Mouse (Mus musculus) embryonic facial prominence, embryonic 11.5 days (tissue): ENCODE data around the gene Slc38a1. TPM values are rescaled to one million over a fixed set of nuclear protein-coding genes. Genes with fewer than 3 reads are reported as not detected.
A peak's percentile ranks its signal among the peaks of the same experiment; 100 is the strongest.

ENCODE experiments used
- ATAC-seq: fragments of 200-750 bp; cut with Nextera tagmentation; replicated peaks from 2 replicates; pipeline ENCODE4 v1.8.0; 2017; ENCODE audit warnings: low read depth; ENCODE audit not compliant: insufficient number of reproducible peaks, low FRiP score, low TSS enrichment
- DNase-seq: peaks from one replicate; pipeline ENCODE4 v3.0.0-alpha.2; 2015; ENCODE audit warnings: low spot score
- H3K27ac ChIP-seq: fragments of 300-500 bp; sonication (generic); replicated peaks from 2 replicates; pipeline ENCODE4 v1.5.1; 2014; ENCODE audit warnings: mild to moderate bottlenecking, low read depth, low read length, control low read depth
- H3K27me3 ChIP-seq: fragments of 300-500 bp; sonication (generic); 2 replicates; pipeline ENCODE4 v1.6.1; 2014; ENCODE audit warnings: mild to moderate bottlenecking, low read length, moderate library complexity, mixed read lengths; ENCODE audit not compliant: control insufficient read depth, insufficient read depth
- H3K36me3 ChIP-seq: fragments of 300-500 bp; sonication (generic); replicated peaks from 2 replicates; pipeline ENCODE4 v1.6.1; 2014; ENCODE audit warnings: low read depth, mild to moderate bottlenecking, low read length, moderate library complexity, mixed read lengths; ENCODE audit not compliant: control insufficient read depth, insufficient read depth
- H3K4me1 ChIP-seq: fragments of 300-500 bp; sonication (generic); 2 replicates; pipeline ENCODE4 v1.6.1; 2014; ENCODE audit warnings: low read length, mixed read lengths; ENCODE audit not compliant: control insufficient read depth, insufficient read depth
- H3K4me2 ChIP-seq: fragments of 300-500 bp; sonication (generic); 2 replicates; pipeline ENCODE4 v1.6.1; 2014; ENCODE audit warnings: low read depth, mild to moderate bottlenecking, control low read depth, low read length, moderate library complexity
- H3K4me3 ChIP-seq: fragments of 300-500 bp; sonication (generic); 2 replicates; pipeline ENCODE4 v1.5.1; 2014; ENCODE audit warnings: low read depth, low read length, control low read depth
- H3K9ac ChIP-seq: fragments of 300-500 bp; sonication (generic); replicated peaks from 2 replicates; pipeline ENCODE4 v1.6.1; 2014; ENCODE audit warnings: mild to moderate bottlenecking, control low read depth, low read length
- H3K9me3 ChIP-seq: fragments of 300-500 bp; sonication (generic); replicated peaks from 2 replicates; pipeline ENCODE4 v1.6.1; 2016; ENCODE audit warnings: mild to moderate bottlenecking, low read length, inconsistent platforms, mixed read lengths; ENCODE audit not compliant: control insufficient read depth
- WGBS: fragments of 180-500 bp; shearing (Covaris S2); extraction: QIAGEN DNeasy Blood & Tissue Kit; methylation state at CpG from one replicate; pipeline ENCODE4 v1.1.7; 2014; 5-methylcytosine and 5-hydroxymethylcytosine counted together
- polyA plus RNA-seq: library from polyadenylated mRNA; unstranded; fragments of >200 nt; fragmentation: Nextera tagmentation; extraction: Ambion mirVana; gene quantifications from 2 replicates; pipeline ENCODE4 v1.2.1, GENCODE M21; 2014

Slc38a1 gene
- polyA plus RNA-seq, 1 experiment from 2014 or later = 101 TPM

- no peak for ATAC-seq
- no peak overlapping the region for H3K27ac ChIP-seq
- no peak overlapping the region for H3K4me2 ChIP-seq
- H3K36me3 ChIP-seq = no peaks in the 10 kb centered on the region
- H3K9ac ChIP-seq = no peak overlapping the region
- H3K4me1 ChIP-seq = no peaks in the 10 kb centered on the region
- no peaks in the 10 kb centered on the region for H3K27me3 ChIP-seq
- H3K9me3 ChIP-seq = no peaks in the 10 kb centered on the region
- 90% methylated on average over 14 of the region's 14 CpGs for WGBS
- no peak for DNase-seq
- H3K4me3 ChIP-seq = no peak overlapping the region
Measured at GRCm38 (mm10) chr15:96560576-96561298, 82.0 kb downstream of the Slc38a1 start.

DNA sequence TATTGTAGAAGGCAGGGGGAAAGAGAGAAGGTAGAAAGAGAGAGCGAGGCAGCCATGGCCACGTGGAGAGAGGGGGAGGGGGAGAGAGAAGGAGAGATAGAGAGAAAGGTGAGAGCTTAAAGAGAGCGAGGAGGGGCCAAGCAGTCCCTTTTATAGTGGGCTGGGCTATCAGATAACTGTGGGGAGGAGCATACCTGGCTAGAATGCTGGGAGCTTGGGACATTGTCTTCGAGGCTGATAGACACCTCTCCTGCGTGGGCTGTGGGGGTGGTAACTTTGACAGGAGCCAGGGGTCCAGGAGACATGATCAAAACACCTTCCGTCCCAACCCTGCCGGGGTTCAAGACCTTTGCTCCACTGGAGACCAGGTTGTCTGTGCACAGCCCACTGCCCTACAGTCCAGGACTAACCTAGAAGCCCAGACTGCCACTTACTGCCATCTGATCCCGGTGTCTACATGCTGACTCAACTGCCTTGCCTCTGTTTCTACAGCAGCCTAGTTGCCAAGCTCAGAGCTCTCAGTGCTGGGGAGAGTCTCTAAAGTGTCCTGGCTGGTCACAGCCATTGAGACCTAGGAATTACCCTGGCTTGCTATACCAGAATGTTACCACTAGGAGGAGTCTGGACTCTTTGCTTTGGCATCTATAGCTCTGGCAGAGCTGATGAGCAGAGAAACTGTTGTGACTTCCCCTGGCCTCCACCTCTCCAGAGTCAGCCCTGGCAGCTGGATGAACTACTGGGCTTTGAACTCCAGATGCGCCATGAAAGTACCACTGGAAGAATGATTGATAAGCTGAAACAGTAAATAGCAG is 90.9 kb downstream of the Slc38a1 start:
- Histone ChIP-seq H3K9ac (no peak overlapping the region), H3K27me3 (no peaks in the 10 kb centered on the region), H3K9me3 (no peaks in the 10 kb centered on the region), H3K27ac (no peak overlapping the region), H3K36me3 (no peaks in the 10 kb centered on the region), H3K4me3 (no peak overlapping the region), H3K4me2 (no peak overlapping the region), H3K4me1 (no peaks in the 10 kb centered on the region)
- peak; percentile 89 for DNase-seq
- 71% methylated on average over 9 of the region's 9 CpGs for WGBS
- peak; percentile 67; the same call in 1 of the 2 replicates for ATAC-seq

GRCm38 (mm10) chr15:96551107-96551506 is 91.6 kb downstream of the Slc38a1 start:
- Histone ChIP-seq H3K9ac (no peak overlapping the region), H3K9me3 (no peaks in the 10 kb centered on the region), H3K4me1 (no peaks in the 10 kb centered on the region), H3K27me3 (no peaks in the 10 kb centered on the region), H3K27ac (no peak overlapping the region), H3K36me3 (no peaks in the 10 kb centered on the region), H3K4me2 (no peak overlapping the region), H3K4me3 (no peak overlapping the region)
- 96% methylated on average over 8 of the region's 8 CpGs for WGBS
- no peak for ATAC-seq
- DNase-seq = no peak

DNA sequence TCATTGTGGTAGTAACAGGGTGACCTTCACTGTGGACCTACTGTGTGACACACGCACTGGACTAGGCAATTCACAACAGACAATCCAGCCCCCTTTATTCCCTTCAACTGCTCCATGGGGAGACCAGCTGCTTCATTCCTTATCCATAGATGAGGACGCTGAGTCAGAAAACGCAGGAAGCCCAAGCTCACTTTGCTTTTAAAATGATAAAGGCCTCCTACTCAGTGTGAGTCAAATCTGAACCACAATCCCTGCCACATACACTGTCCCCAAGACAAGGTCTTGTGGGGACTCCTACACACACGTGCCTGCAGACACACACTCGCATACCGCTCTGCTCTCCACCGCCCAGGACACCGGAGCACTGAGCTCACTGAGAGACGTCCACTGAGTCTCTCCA is 94.3 kb downstream of the Slc38a1 start:
- Histone ChIP-seq H3K9me3 (no peaks in the 10 kb centered on the region), H3K4me2 (no peak overlapping the region), H3K4me3 (no peak overlapping the region), H3K36me3 (no peaks in the 10 kb centered on the region), H3K27ac (no peak overlapping the region), H3K9ac (no peak overlapping the region), H3K4me1 (no peaks in the 10 kb centered on the region), H3K27me3 (no peaks in the 10 kb centered on the region)
- ATAC-seq (peak; percentile 46; the same call in 1 of the 2 replicates), DNase-seq (no peak)
- 80% methylated on average over 9 of the region's 9 CpGs for WGBS

- H3K9ac ChIP-seq = no peak overlapping the region
- no peak overlapping the region for H3K4me2 ChIP-seq
- no peak overlapping the region for H3K27ac ChIP-seq
- no peak for DNase-seq
- no peaks in the 10 kb centered on the region for H3K36me3 ChIP-seq
- no peak for ATAC-seq
- no peaks in the 10 kb centered on the region for H3K9me3 ChIP-seq
- WGBS = 65% methylated on average over 21 of the region's 21 CpGs
- no peaks in the 10 kb centered on the region for H3K27me3 ChIP-seq
- no peak overlapping the region for H3K4me3 ChIP-seq
- no peaks in the 10 kb centered on the region for H3K4me1 ChIP-seq
Measured at GRCm38 (mm10) chr15:96547256-96548195, 95.2 kb downstream of the Slc38a1 start.

GRCm38 (mm10) chr15:96543181-96543828 is 99.4 kb downstream of the Slc38a1 start:
- no peak overlapping the region for H3K27ac ChIP-seq
- peak overlapping the region; percentile 33 for H3K9ac ChIP-seq
- peak overlapping the region; percentile 24 for H3K4me2 ChIP-seq
- no peaks in the 10 kb centered on the region for H3K4me1 ChIP-seq
- H3K9me3 ChIP-seq = no peaks in the 10 kb centered on the region
- no peaks in the 10 kb centered on the region for H3K36me3 ChIP-seq
- peak overlapping the region; percentile 13 for H3K4me3 ChIP-seq
- DNase-seq = peak; percentile 89
- no peaks in the 10 kb centered on the region for H3K27me3 ChIP-seq
- 3% methylated on average over 24 of the region's 24 CpGs for WGBS
- no peak for ATAC-seq

DNA sequence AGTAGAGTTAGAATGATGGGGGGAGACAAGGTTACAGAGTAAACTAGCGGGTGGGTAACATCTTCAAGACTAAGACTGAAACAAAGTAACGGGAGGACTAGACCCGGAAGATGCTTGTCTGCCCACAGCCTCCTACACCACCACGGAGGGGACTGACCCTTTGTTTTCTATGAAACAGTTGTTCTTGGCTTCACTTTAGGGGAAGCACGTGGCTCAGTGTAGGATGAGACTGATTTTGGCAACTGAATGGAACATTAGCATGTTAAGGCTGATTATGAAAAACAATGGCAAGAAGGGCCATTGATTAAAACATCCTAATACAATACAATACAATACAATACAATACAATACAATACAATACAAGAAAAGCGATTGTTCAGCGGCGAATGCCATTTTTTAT is 100.6 kb downstream of the Slc38a1 start:
- 77% methylated on average over 8 of the region's 8 CpGs for WGBS
- DNase-seq (no peak), ATAC-seq (no peak)
- Histone ChIP-seq H3K27ac (no peak overlapping the region), H3K4me1 (no peaks in the 10 kb centered on the region), H3K9me3 (no peaks in the 10 kb centered on the region), H3K4me3 (no peak overlapping the region), H3K9ac (no peak overlapping the region), H3K27me3 (no peaks in the 10 kb centered on the region), H3K4me2 (no peak overlapping the region), H3K36me3 (no peaks in the 10 kb centered on the region)
